Mouse (Mus musculus) CD4-positive helper T cell, adult 2 months (primary cell): ENCODE measurements around the gene Trim26.
"Not testable (repeated sequence)": the region's sequence is repeated elsewhere in the genome, so short reads cannot be mapped to it uniquely, and the experiment has no call there.

Experiments
- DNase-seq: peaks from one replicate; pipeline ENCODE4 v3.0.0-alpha.2; 2012; ENCODE audit warnings: low read depth, missing footprints, low spot score

Gene Trim26

DNA sequence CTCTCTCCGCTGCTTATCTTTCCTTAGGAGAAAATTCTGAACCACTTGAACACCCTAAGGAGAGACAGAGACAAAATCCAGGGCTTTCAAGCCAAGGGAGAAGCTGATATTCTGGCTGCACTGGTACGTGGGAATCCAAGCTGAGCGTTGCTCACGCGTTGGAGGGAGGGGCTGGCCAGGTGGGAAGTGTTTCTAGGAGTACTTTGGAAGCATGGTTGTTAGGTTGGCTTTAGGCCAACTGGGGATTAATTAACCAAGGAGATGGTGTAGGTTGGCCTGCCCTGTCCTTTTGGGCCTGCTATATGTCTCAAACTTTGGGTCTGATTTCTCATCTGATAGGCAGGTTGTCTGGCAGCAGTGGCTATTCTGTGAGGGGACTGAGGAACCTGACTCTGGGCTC, 14.3 kb downstream of the Trim26 start:
- no peak for DNase-seq

DNA sequence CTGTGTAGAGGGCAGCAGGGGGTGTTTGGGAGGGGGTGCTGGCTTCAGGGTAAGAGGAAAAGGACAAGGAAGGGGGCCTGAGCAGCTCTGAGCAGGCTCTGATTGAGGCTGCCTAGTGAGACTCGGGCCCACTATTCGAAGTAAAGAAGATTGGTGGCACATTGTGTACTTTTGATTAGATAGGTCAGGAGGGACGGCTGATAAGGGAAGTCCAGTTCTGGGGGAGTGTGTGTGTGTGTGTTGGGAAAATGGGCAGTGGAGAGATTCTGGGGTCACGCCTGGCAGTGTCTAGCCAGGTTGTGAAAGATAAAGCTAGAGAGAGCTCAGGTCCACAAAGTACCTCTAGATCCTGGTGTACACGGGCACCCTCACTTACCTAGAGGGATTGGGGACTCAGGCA, 14.7 kb downstream of the Trim26 start:
- no peak for DNase-seq

DNA sequence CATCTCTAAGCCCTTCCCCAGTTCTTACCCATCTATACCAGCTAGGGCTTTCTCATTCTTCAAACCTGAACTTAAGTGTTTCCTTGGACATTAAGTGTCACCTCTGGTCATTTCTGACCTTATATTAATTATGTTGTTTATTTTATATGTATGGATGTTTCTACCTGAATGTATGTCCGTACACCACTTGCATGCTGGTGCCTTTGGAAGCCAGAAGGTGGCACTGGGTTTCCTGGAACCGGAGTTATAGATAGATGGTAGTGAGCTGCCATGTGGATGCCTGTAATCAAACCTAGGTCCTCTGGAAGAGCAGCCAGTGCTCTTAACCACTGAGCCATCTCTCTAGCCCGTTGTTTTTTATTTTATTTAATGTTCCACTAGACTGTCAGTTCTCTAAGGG, 18.6 kb downstream of the Trim26 start:
- no peak for DNase-seq

DNA sequence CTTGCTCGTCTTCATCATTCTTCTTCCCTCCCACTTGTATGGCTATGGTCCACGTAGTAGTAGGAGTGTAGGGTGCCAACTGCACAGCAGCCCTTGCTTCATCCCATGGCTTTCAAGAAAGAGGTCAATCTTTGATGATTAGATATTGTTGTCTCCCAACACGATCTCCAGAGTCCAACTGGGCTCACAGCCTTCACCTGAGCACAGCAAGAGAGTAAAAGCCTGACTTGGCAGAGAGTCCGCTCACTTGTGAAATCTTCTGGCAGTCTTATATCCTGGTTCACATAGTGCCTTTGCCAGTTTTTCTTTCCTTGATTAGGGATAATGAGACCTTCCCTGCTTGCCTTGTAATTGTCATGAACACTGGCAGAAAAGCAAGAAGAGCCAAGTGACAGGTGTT, 19.3 kb downstream of the Trim26 start:
- DNase-seq, result no peak

DNA sequence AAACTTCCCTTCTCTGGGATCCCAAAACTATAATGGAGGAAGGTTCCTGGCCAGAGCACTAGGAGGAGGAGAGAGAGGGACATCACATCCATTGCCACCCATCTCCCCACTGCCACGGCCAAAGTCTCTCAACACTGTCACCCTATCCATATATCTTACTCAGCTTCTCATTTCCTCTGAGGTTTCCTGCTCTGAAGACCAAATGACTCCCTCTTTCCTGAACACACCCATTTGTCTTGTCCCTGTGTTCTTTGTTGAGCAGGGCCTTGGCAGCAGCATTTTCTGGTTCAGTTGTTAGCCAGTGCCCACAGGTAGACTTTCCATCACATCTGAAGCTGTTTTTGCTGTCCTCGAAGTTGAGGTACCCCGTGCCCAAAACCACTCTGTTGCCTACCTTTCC, 21.2 kb downstream of the Trim26 start:
- no peak for DNase-seq

DNA sequence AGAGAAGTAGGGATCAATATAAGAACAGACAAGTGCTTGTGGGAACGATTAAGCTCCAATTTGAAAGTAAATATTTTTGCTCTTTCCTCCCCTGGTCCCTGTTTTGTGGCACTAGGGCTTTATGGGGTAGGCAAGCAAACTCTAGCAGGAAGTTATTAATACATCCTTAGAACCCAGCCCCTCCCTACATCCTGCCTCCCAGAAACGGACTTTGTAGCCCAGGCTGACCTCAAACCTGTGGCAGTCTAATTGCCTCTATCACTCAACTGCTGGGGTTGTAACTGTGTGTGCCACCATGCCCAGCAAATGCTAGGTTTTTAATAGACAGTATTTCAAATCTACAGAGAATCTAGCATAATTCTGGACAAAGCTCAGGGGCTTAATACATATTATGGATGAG, 24.7 kb downstream of the Trim26 start:
- DNase-seq, result no peak

DNA sequence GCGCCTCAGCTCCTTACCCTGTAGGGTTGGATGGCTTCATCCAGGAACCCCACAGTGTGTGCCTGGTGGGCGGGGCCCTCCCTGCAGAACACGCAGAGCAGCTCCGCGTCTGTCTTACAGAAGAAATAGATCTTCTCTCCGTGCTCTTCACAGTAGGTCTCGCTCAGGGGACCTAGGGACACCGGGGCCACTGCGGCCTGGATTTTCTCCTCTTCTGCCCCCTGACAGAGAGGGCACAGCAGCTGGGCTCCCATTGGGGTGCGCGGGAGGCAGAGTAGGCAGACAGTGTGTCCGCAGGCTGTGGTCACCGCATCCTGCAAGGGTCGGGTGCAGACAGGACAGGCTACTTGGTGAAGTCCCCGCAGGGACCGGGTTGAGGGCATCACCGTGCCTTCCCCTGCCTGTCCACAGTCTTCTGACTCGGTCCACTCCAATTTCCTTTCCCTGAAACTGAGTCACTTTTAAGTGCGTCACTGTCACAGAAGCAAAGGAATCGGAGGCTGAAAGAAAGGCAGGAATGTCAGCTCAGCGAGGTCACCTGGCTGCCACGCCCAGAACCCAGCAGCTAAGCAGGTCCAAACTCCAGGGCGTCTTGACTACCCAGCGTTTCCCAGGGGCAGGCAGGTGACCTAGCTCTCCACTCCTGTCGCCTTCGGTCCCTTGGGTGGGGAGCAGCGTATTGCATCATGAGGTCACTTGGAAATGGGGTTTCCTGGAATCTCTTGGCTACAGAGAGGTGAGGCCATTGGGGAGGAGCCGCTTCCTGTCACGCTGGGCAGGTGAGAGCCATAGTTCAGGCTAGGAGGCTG, 30.0 kb downstream of the Trim26 start, which contains the start of gene Trim15:
Gene Trim15, minus strand, starts transcription at position 492 of the 809 bp plus-strand sequence.
- DNase-seq, result no peak

DNA sequence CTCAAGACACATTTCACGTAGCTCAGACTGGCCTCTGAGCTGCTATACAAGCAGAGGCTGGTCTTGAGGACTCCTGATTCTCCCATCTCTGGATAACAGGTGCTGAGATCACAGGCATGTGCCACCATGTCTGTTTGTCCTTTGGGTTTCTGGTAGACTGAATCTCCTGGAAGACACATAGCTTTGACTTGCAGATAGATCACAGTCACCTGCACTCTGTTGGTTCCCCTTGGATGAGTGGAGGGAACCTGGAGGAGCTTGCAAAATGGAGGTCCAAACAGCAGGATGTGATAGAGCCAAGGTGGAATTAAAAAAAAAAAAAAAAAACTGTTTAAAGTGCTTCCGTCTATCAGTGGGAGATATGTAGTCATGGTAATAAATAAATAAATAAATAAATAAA, 31.9 kb downstream of the Trim26 start:
- DNase-seq, result no peak

DNA sequence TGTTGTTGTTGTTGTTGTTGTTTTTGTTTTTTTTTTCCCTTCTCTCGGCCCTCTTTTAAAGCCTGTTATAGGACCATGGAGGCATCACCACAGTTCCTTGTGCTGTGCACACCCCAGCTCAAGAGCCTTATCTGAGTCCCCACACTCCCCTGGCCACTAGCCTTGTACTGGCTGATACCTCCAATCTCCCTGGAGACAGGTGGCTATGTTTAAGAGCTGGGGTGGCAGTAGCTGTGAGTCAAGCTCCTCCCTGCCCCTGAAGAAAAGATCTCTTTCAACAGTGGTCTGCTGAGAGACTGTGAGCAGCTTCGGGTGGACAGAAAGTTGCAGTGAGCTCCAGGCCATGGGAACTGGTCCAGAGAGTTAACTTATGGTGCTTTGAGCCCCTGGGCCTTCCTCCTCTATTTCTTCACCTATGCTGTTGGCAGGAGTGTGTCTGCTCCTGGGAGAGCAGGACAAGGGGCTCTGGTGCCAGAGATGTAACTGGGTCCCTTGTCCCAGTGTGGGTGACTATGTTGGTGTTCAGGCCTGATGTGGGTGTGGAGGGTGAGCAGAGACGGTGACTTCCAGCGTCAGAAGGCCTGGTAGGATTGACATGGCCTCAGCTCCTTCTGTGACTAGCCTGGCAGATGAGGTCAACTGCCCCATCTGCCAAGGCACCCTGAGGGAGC, 32.5 kb downstream of the Trim26 start, which contains the start of gene Trim10:
Gene Trim10, plus strand, starts transcription at position 291 of the 671 bp plus-strand sequence.
- DNase-seq, result no peak

DNA sequence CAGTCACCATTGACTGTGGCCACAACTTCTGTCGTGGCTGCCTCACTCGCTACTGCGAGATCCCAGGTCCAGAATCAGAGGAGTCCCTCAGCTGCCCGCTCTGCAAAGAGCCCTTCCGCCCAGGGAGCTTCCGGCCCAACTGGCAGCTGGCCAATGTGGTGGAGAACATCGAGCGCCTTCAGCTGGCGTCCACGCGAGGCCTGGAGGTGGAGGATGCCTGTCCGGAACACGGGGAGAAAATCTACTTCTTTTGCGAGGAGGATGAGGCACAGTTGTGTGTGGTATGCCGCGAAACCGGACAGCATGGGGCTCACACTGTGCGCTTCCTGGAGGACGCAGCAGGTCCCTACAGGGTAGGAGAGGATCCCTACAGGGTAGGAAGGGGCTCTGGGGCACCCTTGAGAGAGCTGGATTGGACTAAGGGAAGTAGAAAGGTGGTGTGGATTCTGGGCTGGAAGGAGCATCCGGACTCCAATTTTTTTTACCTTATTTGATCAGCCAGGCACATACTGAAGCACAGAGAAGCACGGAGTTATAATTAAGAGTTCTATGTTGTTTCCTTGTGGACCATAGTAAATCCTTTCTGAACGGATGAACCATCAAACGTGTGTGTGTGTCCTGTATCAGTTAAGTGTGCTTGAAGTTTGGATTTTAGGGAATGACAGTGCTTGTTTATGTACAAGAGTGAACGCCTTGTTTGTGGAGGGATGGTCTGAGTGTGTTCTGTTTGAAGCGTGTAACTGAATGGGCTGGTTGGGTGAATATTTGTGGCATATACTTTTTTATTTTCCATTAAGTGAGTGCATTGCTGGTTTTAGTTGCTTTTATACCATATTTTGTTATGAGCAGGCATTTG, 33.2 kb downstream of the Trim26 start:
- no peak for DNase-seq

DNA sequence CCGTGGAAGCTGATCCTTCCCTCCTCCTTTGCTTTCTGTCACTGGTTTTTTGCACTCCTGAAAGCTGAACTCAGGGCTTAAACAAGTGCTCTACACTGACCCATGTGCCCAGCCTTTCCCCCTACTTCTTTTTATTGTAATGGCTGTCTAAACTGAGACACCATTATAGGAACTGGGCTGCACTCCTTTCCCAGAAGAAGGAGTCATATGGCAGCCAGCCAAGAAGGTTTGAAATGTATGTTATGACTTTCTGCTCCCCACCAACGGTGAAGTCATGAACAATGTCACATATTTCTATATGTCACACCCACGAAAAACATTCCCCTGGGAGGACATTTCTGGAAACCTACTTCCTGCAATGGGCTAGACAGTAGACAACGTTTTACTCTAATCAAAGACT, 37.7 kb downstream of the Trim26 start:
- DNase-seq, result no peak

DNA sequence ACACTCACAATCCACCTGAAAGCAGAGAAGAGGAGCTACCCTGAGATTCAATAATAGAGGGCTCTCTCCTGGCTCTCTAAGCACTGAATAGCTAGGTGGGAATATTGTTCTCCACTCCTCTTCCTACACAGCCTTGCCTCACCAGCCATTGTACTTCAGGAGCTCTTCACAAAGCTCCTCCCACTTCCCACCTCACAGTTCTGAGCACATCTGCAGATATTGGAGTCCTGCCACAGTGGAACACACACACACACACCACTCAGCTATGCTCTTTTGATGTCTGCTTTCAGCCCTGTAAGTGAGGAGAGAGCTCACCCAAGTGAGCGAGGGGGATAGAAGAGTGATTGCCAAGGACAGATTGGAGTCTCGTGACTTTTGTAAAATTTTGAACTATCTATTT, 46.4 kb downstream of the Trim26 start:
- no peak for DNase-seq

DNA sequence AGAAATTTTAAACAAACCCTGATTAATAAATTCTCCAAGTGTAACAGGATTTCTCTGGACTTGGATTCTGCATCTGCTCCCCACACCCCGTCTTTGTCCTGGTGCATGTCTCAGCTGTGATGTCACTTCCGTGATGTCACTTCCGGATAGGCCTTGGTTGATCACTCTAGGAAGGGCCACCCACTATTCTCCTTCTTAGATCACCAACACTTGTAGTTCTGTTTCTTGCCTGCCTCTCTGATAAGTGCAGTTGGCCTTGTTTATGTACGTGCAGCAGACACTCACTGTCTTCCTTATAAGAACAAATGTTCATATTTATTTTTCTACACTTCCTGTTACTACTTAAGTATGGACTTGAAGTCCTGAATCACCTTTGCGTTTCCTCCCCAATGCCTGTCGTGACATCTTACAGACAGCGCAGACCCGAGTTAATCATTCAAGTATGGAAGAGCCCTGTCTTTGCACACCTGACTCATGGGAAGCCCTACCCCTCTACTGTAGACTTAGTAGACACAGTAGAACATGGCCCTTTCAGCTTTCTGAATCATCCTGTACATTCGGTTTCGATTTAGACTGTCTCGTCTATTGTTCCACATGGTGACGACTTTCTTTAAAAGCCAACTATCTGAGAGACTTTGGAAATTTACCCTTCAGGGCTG, 48.3 kb downstream of the Trim26 start:
- DNase-seq, result no peak

DNA sequence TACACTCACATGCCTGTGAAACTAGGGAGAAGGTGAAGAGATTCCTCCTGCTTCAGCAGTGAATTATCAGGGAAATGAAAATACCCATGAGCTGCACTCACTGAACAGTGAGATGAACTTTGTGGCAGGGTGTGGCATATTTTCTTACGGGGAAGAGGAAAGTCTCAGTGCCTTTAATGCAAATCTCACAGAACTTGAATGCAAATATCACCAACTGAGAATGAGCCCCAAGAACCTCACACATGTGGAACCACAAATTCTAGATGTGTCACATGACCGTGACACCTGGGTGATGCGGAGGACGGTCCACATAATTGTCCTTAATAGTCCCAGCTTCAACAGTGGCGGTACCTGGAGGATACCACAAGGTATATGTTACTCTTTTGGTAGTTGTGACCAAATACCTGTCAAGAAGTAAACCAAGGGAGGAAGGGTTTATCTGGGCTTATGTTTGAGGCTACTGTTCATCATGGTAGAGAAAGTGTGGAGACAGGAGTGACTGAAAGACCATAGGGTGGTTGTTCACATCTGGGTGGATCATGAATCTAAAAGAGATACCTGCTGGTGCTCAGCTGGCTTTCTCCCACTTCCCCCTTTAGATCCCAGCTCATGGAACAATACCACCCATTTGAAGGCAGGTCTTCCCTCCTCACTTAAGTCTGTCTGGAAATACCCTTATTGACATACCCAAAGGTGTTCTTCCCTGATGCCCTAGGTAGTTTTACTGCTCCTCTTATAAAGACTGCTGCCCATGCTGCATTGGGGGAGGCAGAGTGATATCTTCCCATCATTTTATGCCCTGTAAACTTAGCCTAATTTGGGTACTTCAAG, 53.4 kb downstream of the Trim26 start, which contains the start of gene Trim40:
Gene Trim40, minus strand, starts transcription at position 51 of the 831 bp plus-strand sequence.
- DNase-seq, result no peak

DNA sequence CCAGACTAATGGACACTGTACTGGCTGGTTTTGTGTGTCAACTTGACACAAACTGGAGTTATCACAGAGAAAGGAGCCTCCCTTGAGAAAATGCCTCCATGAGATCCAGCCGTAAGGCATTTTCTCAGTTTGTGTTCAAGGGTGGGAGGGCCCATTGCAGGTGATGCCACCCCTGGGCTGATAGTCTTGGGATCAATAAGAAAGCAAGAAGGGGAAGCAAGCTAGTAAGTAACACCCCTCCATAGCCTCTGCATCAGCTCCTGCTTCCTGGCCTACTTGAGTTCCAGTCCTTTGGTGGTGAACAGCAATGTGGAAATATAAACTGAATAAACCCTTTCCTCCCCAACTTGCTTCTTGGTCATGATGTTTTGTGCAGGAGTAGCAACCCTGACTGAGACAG, 54.6 kb downstream of the Trim26 start:
- not testable (repeated sequence) for DNase-seq

DNA sequence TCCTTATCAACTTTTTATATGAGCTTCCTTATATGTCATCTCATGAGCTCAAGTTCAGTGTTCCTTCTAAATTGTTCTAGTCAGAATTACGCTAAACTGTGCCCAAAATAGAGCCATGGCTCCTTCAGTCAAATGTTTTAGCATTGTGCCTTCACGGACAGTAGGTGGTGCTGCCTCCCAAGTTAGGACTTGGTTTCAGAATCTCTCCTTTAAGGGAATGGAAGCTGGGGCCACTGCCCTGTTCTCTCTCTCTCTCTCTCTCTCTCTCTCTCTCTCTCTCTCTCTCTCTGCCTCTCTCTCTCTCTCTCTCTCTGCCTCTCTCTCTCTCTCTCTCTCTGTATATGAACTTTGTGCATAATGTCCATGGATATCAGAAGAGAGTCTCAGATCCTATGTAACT, 55.4 kb downstream of the Trim26 start:
- DNase-seq, result peak; percentile 53

DNA sequence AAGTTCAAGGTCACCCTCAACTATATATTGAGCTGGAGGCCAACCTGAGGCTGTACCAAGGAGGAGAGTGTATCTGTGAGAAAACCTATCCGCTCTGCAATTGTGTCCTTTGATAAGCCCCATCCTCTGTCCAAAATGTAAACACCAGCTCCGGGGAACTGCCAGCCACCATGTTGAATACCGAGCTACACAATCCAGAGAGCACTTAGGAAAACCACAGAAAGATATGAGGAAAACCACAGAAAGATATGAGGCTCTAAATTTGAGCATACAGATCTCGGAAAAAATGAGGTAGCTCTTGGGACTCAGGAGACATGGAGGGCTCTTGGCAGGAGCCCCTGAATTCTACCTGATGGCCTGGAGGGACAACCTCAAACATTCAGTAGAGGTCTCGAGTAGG, 56.5 kb downstream of the Trim26 start:
- DNase-seq, result no peak

DNA sequence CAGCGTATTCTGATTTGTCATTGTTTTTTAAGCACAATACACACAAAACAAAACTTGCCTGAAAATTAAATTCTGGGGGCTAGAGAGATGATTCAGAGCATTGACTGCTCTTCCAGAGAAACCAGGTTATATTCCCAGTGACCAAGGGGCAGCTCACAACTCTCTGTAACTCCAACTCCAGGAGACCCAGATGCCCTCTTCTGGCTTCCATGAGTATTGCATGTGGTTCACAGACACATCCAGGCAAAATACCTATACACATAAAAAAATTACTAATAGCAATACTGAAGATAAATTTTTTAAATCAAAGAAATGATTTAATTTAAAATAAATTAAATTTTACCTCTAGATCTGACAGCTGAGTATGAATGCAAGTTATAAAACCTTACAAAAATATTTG, 59.6 kb downstream of the Trim26 start:
- DNase-seq, result no peak

DNA sequence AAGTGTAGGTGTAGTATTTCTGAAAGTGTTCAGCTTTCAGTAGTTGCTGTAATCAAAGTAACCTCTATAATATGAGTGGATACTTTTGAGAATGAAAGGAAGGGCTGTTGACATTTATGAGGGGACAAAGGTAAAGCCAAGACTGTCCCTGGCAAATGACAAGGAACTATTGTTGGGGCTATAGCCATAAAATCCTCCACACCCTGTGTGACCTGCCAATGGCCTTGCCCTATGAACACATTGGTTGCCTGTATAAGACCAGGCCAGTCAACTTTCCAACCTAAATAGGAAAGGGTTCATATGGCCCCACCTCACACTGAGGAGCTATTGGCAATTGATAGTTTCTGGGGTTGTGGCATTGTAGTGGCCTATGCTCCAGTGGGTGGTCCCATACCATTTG, 60.1 kb downstream of the Trim26 start:
- no peak for DNase-seq

DNA sequence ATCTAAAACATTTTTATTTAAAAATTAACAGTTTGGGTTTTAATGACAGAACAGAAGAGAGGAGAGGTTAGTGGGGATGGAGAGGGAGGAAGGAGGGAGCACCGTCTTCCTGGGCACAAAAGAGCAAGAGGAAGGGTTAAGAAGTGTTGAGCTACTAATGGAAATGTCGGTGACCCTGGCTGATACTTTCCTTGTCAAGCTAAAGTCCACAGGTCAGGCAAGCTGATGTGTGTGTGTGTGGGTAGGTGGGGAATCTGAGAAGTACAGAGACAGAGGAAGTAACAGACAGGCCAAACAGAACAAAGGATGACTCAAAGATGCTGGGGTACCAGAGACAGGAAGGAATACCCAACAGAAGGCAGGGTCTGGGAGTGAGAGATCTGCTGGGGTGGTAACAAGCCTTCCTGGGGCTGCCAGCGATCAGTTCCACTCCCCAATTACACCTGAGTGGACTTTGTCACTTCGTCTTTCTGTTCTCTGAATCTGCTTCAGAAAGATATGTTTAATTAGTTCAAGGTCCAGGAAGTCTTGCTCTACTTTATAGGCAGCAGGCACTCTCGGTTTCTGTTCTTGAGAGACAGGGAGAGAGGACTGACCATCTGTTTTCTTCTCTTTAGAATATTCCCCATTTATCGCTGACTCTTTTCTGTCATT, 60.7 kb downstream of the Trim26 start, which contains the start of gene Trim31:
Gene Trim31, plus strand, starts transcription at position 567 of the 654 bp plus-strand sequence.
- DNase-seq, result no peak
